Mouse (Mus musculus): ENCODE measurements around the gene Olfr1413.
A peak's percentile ranks its signal among the peaks of the same experiment; 100 is the strongest.

Gene Olfr1413

GRCm38 (mm10) chr1:92571022-92571421 lies at the start of gene Olfr1413:
Gene Olfr1413 (plus strand): TSS chr1:92571322.
- DNase-seq = no peak

- peak in 1 of 2 experiments; percentile 33 for DNase-seq
These were observed 49.7 kb upstream of the Olfr1413 start for GRCm38 (mm10) chr1:92521376-92521775.

GRCm38 (mm10) chr1:92523764-92524163 lies 47.4 kb upstream of the Olfr1413 start:
- DNase-seq = no peak

- no peak for DNase-seq
These were observed 34.1 kb upstream of the Olfr1413 start for GRCm38 (mm10) chr1:92536972-92537371.

- no peak for DNase-seq
These were observed 32.1 kb upstream of the Olfr1413 start for GRCm38 (mm10) chr1:92539071-92539470.

GRCm38 (mm10) chr1:92545929-92546328 lies 25.2 kb upstream of the Olfr1413 start:
- no peak for DNase-seq

GRCm38 (mm10) chr1:92585479-92585878 lies 14.4 kb downstream of the Olfr1413 start, which contains the start of gene Olfr1412:
Gene Olfr1412 (plus strand): TSS chr1:92585779.
- DNase-seq = no peak

- DNase-seq = no peak
These were observed 23.0 kb downstream of the Olfr1413 start, which contains the start of gene Olfr1411 for GRCm38 (mm10) chr1:92594111-92594510. Gene Olfr1411 (plus strand): TSS chr1:92594411.

GRCm38 (mm10) chr1:92596019-92596418 lies 24.9 kb downstream of the Olfr1413 start:
- DNase-seq = no peak

GRCm38 (mm10) chr1:92605482-92605881 lies 34.4 kb downstream of the Olfr1413 start, which contains the start of gene Olfr1410:
Gene Olfr1410 (plus strand): TSS chr1:92605782.
- DNase-seq = no peak

- DNase-seq = no peak
These were observed 36.6 kb downstream of the Olfr1413 start for GRCm38 (mm10) chr1:92607711-92608110.

- DNase-seq = peak; percentile 43 to 72
These were observed 39.9 kb downstream of the Olfr1413 start for GRCm38 (mm10) chr1:92611008-92611407.

- DNase-seq = no peak
These were observed 42.1 kb downstream of the Olfr1413 start for GRCm38 (mm10) chr1:92613175-92613574.

GRCm38 (mm10) chr1:92614516-92614915 lies 43.4 kb downstream of the Olfr1413 start:
- no peak for DNase-seq

GRCm38 (mm10) chr1:92616046-92616445 lies 44.9 kb downstream of the Olfr1413 start:
- DNase-seq = no peak

- no peak for DNase-seq
These were observed 46.4 kb downstream of the Olfr1413 start, which contains the start of gene Olfr12 for GRCm38 (mm10) chr1:92617488-92617887. Gene Olfr12 (plus strand): TSS chr1:92617788.

GRCm38 (mm10) chr1:92618360-92618759 lies 47.2 kb downstream of the Olfr1413 start:
- no peak for DNase-seq

Measured in kidney, postnatal 25 days (tissue).